Mouse (Mus musculus): ENCODE results near the gene Fcho1.

- no peak for TF ChIP-seq POLR2A (IDR thresholded peaks at IDR 0.05; ENCODE audit: insufficient read depth, low read depth, low read length)
- no peak for TF ChIP-seq CTCF (IDR thresholded peaks at IDR 0.05)
- TF ChIP-seq EP300 (IDR thresholded peaks at IDR 0.05; ENCODE audit: insufficient read depth, low read depth, low read length) = no peak
Observed at GRCm38 (mm10) chr8:71723047-71723551, 2.4 kb downstream of the Fcho1 start.

Data from heart, adult 2 months (tissue).